Mouse (Mus musculus) embryo, embryonic 9.5 days (tissue): ENCODE data around the gene Hunk.

Source experiments
- DNase-seq: peaks from one replicate; pipeline ENCODE4 v3.0.0-alpha.2; 2017; ENCODE audit errors: extremely low spot score

Gene Hunk

DNA sequence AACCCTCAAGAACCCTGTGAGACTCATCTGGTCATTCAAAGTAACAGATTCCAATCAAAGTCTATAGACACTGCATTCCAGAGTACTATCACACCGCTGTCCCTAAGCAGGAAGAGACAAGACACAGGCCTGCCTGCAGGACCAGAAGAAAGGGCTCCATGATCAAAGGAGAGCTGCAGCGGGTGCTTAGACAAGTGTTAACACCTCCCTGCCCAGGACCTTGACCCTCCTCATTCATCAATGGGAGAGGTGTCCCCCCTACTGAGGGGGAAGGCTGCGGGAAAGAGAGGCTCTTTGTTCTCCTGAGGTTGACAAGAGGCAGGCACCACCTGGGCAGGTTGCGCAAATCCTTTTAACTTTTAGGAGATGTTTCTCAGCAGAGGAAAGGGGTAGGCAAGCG is 51.5 kb downstream of the Hunk start:
- peak; percentile 65 for DNase-seq

DNA sequence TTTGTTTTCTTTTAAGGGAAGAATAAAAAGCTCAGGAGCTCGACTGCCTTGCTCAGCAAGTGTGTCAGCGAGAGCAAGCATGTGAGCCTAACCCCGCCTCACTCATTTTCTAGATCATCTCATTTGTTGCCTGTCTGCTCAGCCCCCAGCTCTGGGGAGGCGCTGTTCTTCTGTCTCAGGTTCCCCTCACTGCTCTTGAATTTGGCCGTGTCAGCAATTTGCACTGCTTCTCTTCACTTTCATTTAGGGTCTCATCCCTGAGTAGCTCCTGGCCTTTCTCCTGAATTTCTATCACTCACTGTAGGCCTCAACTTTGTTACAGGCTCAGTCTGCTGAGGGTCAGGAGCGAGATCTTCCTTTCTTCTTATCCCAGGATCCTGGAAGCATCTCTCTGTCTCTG is 53.7 kb downstream of the Hunk start:
- no peak for DNase-seq

DNA sequence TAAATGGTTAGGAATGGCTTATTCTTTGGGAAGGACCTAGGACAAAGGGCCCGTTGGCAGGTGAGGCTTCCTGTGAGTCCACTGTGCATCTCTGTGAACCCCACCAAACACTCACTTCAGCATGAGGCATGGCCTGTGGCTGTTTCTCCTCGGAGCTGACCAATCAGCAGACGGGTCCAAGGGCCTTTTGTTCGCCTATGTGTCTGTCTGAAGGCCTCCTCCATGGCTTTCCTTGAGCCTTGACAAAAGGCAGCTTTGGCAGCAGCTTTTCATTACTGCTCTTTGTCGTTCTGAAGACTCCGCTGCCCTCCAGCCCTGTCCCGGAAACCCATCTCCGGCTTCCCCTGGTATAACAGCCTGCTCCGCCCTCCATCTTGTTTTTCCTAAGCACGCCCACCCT is 54.8 kb downstream of the Hunk start:
- no peak for DNase-seq

DNA sequence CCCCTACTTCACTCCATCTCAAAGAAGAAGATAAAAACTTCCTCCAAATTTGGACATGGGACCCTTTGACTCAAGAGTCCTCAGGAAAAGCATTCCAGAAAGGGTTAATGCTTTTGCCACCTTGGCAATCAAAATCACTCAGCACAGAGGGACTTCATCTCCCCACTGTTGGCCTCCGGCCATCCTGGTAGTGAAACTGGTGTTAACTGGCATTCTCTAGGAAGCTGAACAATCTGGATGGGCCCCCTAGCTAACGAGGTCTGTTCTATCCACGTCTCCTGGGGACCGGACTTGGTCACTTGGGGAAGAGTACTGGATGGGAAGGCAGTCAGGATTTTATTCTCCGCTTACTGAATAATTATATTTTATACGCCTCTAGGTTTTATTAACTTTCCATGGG is 57.2 kb downstream of the Hunk start:
- DNase-seq = no peak

DNA sequence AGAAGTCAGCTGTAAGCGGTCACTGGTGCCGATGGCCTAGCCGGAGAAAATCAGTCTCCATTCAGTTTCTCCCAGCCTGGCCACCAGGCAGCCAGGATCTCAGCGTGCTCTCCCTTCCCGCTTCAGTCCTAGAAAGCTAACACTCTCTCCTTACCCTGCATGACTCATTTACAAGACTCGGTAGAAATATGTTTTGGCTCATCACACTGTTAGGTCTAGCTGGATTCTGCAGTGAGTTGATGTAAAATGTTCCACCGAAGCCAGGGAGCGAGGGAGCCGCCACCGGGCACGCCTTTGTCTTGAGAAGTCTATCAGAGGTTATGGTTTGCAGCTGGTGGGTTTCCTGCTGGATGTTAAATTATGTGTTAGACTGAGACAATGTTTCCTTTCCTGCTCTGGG is 67.4 kb downstream of the Hunk start:
- DNase-seq = no peak

DNA sequence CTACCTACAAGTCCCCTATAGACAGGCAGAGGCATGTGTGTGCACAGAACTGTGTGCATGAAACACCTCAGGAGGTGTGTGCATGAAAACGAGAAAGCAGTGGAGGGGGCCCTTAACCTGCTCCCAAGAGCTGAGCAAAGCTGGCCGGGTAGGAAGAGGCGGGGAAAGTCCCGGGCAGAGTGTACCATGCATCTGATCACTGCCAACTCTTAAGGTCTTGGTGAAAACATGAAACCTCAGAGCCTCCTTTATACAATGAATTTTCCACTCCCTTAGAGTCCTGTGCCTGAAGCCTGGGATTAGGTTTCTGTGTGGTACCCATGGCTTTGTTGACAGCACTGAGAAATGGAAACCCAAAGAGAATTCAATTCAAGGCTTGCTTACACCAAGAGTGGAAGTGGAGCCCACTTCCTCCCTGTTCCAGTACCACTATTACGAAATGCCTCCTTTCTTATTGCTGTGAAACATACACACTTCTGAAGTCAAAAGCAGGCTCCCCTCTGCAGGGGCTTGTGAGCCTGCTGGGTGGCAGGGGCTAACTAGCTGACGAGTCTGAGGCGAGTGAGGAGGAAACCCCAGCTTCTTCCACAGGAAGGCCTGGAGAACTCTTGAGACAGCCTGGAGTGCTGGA is 70.8 kb downstream of the Hunk start:
- DNase-seq = no peak

DNA sequence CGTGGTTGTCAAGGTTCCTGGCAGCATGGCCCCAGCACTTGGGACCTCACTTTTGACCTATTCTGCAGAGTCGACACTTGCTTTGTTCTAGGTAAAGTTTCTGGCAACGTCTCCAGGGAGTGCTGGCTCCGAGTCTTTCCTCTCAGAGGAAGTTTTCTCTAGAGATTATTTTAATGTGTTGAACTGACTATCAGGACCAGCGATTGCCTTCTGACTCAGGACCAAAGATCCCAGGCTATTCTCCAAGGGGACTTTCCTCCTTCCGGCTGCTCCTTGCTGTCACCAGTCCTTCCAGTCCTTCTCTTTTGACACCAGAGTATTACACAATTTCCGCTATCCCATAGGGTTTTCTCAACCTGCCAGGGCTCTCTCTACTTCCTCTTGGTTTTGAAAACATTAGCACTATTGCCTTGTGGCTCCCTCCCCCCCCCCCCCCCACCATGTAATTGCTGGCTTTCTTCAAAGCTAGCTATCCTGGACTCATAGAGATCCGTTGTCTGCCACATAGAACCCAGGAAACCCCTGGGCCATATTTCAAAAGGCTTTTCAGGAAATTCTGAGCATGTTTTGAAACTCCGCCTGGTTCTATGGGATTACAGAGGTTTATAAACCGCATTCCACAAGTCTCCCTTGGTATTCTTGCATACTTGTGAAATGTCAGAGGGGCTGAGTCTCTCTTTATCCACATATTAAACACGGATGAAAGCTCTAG is 73.2 kb downstream of the Hunk start:
- no peak for DNase-seq

DNA sequence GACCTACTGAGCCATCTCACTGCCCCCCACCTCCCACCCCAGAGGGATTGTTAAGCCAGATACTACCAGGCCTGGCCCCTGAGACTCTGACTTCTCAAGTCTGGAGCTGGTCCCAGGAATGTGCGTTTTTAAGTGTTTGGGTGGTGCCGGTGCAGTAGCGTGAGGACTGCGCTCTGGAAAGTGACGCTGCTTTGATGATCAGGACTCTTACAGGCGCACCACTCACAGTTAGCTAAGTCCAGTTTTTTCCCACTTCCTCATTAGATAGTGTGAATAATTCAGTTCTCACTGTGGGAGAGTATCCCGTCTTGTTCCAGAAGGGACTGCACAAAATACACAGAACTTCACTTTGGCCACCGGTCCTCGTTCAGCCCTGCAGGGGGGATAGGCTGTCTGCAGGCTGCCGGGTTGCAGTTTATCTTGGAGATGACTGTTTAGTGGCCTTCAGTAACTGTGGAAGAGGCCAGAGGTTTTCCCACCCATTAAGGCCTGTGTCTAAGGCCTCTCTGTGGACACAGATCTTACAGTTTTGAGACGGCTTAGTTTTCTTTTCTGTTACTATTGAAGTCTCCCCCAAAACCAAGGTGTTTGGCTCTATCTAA is 75.6 kb downstream of the Hunk start:
- no peak for DNase-seq

DNA sequence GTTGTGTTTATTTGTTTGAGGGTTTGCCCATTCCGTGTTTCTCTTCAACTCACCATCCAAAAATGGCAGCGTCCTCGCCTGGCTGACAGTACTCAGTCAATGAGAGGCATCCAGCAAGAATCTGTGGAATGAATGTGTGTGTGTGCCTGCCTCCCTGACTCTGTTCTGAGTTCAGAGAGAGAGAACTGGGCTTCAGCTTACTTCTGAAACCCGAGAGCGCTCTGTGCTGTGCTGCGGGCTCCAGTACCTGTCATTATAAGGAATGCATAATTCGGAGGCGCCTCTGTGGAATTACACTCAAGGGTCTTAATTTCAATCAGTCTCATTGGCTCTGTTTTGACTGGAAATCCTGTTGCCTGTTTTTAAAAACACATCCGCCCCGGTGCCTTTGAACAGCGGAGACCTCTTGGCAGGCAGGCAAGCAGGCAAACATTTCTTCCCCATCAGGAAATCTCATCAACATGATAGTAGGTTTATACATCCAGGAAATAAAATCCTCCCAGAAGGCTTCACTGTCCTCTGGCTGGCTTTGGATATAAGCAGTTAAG is 77.0 kb downstream of the Hunk start:
- DNase-seq = no peak

DNA sequence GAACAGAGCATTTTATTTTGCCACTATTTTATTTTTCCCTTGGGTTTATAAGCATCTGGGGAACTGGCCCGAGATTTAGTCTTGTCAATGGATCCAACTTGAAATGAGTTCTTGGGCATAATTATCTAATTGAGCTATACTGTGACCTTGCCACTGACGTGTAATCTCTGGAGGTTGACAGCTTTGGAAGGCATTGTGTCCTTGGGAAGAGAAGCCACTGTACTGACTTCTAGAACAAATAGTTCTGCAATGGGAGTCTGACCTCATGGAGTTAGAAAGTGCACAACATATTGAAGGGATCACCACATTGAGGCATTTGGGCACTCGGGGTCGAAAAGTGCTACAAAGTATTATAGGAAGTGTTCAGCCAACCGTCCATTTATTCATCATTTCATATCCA is 79.3 kb downstream of the Hunk start:
- no peak for DNase-seq

DNA sequence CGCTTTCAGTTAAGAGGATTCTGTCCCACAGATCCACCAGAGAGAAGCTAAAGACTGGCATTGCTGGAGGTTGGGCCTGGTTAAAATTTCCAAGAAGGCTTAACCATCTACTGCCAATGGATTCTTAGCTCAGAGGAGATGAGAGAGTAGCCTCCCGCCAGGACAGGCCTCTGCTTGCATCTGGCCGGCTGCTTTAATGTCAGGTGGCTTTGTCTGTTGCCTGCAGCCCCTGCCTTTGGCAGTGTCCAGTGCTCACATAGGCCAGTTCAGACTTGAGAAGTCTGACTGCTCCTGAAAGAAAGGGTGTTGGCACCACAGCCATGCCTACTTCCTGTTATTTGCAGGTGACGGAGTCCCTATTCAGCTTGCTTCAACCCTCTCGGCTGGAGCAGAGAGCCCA is 82.5 kb downstream of the Hunk start:
- DNase-seq = no peak

DNA sequence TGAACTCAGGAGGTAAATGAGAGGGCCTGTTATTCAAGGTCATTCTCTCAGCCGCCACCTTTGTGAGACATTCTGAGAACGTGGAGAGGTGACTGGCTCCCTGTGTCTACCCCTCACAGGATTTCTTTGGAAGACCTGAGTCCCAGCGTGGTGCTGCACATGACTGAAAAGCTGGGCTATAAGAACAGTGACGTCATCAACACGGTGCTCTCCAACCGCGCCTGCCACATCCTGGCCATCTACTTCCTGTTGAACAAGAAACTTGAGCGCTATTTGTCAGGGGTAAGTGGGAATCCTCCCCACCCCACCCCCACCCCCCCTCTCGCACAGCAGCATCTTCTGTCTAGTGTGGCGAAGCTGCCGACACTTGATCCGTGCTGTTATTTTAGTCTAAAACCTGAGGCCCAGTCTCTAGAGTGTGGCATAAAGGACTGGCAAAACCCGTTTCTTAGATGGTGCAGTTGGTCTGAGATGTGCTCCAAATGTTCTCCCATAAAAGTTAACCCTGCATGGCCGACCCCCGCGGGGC is 90.0 kb downstream of the Hunk start:
- DNase-seq = no peak

DNA sequence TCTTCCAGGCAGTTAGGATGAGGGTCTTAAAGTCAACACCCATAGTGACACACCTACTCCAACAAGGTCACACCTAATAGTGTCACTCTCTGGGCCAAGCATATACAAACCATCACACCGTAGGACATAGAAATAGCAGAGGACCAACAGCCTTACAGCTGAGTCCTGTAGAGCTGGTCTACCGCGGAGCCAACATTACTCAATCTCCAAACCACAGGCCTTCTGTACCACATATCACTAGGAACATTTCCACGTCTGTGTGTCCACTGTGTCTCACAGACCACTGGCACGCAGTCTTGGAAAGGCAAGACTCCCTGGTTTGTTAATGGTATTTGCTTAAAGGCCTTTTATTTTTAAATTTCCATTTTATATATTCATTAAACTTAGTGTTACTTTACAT is 95.8 kb downstream of the Hunk start:
- DNase-seq = no peak

DNA sequence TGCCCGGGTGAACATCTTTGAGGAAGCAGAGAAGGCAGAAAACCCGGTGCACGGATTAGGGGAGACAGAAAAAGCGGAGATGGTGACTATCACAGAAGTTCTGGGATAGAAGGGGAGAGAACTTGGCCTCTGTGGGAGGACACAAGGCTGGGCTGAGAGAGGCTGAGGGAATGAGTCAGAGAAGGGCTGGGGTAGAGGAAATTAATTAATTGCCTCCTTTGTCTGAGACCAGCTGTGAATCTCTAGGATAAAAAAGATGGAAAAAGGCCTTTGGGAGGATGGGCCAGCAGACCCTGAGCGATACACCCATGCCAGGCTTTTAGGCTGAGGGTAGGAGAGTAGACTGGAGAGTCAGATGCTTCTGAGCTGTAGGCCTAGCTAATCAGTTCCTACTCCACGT is 97.5 kb downstream of the Hunk start:
- no peak for DNase-seq

DNA sequence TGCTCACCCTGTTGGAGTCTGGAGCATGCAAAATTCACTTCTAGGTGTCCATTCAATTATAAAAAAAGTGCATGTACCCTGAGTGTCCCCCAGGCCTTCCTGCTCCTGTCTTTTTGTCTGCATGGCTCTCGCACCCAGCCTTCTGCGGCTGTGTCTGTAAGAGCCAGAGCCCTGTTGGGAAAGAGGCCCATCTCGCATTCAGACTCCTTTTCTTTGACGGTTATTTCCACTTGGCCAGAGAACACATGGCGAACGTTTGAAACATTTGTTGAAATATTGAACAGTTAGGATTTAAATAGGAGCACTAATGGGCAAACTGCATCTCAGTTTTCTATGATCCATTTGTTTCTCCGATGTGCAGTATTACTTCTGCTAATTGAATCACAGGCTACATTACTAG is 99.3 kb downstream of the Hunk start:
- no peak for DNase-seq

DNA sequence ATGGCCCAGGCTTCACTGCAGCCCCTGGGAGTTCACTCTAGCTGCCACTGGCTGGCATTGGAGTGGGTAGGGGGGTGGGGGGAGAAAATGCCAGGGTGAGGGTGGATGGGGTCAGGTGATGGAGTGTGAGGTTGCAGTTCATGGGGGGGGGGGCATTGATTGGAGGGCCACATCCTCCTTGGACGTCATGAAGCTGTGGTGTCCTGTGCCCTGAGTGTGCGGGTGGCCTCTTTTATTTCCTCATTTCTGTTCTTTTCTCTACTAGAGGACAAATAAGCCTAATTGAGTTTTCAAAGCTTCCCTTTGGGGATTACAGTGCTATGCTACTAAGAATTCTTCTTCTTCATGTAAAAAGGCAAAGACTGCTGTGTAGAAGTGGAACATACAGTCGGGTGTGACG is 99.8 kb downstream of the Hunk start:
- DNase-seq = no peak

DNA sequence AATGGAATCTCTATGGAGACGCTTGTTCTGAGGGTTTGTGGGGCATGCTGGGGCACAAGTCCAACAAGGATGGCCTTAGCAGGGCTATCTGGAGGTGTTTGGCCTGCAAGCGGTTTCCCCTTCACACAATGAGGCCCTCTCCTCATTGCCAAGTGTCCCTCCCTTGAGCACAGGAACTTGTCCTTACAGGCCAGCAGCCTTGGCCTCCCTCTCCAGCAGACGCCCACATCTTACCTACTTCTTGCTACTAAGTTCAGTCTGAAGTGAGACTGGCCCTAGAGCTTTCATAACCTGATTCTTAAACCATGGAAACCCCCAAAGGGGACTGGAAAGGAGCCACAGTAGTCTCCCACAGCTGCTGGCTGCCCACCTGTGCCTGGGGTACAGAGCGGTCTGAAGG is 104.3 kb downstream of the Hunk start:
- no peak for DNase-seq

DNA sequence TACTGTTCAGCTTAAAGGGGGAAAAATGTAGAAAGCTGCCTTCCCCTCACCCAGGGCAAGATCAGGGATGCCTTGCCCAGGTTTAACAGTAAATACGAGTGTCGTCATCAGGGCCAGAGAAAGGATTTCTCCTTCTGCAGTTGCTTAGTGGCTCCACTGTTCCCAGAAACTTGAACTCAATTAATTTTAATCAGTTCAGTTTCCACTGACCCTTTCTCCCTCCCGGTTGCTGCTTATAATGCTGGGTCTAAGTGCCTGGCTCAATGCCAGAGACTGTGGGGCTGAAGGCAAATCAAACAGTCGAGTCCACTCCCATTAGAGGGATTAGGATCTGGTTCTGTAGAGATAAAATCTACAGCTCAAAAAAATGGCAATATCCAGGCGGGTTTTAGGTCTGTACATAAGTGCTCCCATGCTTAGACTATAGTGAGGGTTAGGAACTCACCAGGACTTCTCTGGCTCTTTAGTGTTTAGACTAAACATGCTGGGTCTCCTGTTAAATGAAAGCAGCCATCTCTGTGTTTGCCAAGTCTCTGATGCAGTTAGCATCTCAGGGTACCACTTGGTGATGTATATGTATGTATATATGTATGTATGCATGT is 106.2 kb downstream of the Hunk start:
- no peak for DNase-seq

DNA sequence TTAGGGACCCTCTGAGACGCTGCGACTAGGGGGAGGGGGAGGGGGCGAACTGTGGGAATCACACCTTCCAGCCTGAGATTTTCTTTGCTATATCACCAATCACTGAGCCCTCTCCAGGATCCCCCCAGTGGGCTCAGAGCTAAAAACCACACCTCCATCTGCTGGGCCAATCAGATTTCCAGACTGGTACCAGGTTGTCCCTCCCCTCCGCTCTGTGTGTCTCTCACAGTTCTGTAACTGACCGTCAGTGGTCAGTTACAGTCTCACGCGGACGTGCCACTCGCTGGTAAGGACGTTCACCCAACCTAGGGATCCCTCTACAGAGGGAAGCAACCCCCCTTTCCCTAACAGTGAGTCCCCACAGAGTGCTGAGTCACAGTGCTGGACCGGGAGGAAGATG is 111.1 kb downstream of the Hunk start:
- peak; percentile 17 for DNase-seq

DNA sequence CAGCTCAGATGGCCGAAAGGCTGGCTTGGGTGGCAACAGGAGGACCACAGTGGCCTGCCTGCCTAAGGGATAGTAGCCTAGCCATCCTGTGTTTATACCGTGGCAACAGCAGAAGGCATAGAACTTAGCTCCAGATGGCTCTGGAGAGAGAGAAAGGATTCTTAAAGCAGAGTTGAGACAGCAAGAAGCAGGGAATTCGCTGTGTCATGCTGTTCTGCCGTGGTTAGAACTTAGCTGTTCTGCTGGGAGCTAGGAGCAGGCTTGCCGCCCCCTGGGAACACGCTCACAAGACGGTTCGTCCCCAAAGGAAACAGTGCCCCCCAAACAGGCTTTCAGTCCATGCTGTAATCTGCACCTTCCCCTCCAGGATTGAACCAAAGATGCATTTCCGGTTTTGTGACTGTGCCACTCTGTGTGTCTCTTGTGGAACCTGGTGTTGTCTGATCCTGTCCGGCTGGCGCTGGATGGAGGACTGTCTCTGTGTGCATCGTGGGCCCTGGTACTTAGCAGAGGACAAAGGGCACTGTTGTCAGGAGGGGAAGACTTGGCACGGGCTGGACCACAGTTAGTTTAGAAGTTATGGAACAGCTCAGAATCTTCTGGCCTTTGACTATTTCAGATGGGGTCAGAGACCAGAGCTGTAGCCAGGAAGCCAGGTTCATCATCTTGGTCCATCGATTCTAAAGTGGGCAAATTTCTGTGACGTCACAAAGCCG is 112.1 kb downstream of the Hunk start:
- DNase-seq = no peak

DNA sequence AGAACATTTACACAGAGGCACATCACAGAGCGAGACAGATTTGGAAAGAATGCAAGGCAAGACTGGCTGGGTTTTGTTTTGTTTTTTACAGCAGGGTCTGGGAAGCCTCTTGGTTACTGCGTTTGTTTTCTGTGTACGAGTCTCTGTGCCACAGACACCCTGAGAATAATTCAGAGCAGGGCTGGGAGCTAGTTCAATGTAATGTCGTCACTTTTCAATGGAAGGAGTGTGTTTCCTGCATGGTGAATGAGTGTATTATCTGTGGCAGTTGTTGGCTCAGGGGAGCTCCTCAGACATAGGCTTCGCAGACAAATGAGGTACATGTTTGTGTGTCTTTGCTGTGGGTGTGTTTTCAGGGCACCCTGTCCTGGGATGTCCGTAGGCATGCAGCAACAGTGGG is 115.0 kb downstream of the Hunk start:
- no peak for DNase-seq

DNA sequence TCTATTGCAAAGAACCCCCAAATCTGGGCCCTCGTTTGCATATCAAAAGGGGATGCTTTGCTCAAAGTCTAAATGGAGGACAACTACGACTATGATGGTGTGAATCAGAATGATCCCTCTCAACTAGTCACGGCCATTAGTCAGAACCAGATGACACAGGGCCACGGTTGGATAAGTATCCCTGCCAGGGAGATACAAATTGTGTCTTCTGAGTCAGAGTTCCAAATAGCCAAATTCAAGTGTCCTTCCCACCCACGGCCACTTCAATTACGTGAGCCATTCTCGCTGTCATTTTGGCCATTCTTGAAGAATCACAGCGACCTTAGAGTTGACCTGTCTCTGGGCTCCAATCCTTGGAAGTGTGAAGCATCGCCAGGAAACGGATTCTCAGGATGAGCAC is 119.4 kb downstream of the Hunk start:
- no peak for DNase-seq
